Mouse (Mus musculus) forebrain, embryonic 10.5 days (tissue): ENCODE results near the gene Txndc5. TPM values are rescaled to one million over a fixed set of nuclear protein-coding genes. Genes with fewer than 3 reads are reported as not detected.
A peak's percentile ranks its signal among the peaks of the same experiment; 100 is the strongest.

ENCODE experiments used
- DNase-seq: peaks from one replicate; pipeline ENCODE4 v3.0.0-alpha.2; 2017; ENCODE audit warnings: low spot score; ENCODE audit errors: extremely low spot score
- H3K27ac ChIP-seq: fragments of 300-500 bp; sonication (generic); 2 replicates; pipeline ENCODE4 v1.5.1; 2016; ENCODE audit warnings: mild to moderate bottlenecking
- H3K27me3 ChIP-seq: fragments of 300-500 bp; sonication (generic); 2 replicates; pipeline ENCODE4 v1.6.1; 2016; ENCODE audit warnings: mild to moderate bottlenecking; ENCODE audit not compliant: poor library complexity, severe bottlenecking
- H3K36me3 ChIP-seq: fragments of 300-500 bp; sonication (generic); replicated peaks from 2 replicates; pipeline ENCODE4 v1.6.1; 2016; ENCODE audit warnings: mild to moderate bottlenecking, moderate library complexity
- H3K4me1 ChIP-seq: fragments of 300-500 bp; sonication (generic); 2 replicates; pipeline ENCODE4 v1.6.1; 2016
- H3K4me3 ChIP-seq: fragments of 300-500 bp; sonication (generic); 2 replicates; pipeline ENCODE4 v1.5.1; 2016; ENCODE audit warnings: mild to moderate bottlenecking, moderate library complexity
- H3K9me3 ChIP-seq: fragments of 300-500 bp; sonication (generic); 2 replicates; pipeline ENCODE4 v1.6.1; 2016; ENCODE audit warnings: mild to moderate bottlenecking, moderate library complexity
- WGBS: fragments of 180-500 bp; shearing (Covaris S2); methylation state at CpG from one replicate; pipeline ENCODE4 v1.1.7; 2016; 5-methylcytosine and 5-hydroxymethylcytosine counted together
- polyA plus RNA-seq: library from polyadenylated mRNA; unstranded; fragments of >200 nt; fragmentation: Nextera tagmentation; extraction: Ambion mirVana; gene quantifications from 2 replicates; pipeline ENCODE4 v1.2.1, GENCODE M21; 2016

The Txndc5 gene
- polyA plus RNA-seq, 1 experiment from 2014 or later = 144 TPM

- Histone ChIP-seq H3K36me3 (no peaks in the 10 kb centered on the region), H3K9me3 (no peaks in the 10 kb centered on the region)
- 89% methylated on average over 5 of the region's 5 CpGs for WGBS
Measured at GRCm38 (mm10) chr13:38484701-38485100, 43.9 kb downstream of the Txndc5 start.

GRCm38 (mm10) chr13:38481021-38481420 lies 47.6 kb downstream of the Txndc5 start:
- H3K4me1 ChIP-seq = peaks cover 14% of the 10 kb centered on the region
- no peaks in the 10 kb centered on the region for H3K9me3 ChIP-seq
- H3K27me3 ChIP-seq = peaks cover 4% of the 10 kb centered on the region; the same call in 1 of the 2 replicates
- no peak for DNase-seq
- no peaks in the 10 kb centered on the region for H3K36me3 ChIP-seq
- no peak overlapping the region for H3K27ac ChIP-seq
- no peak overlapping the region for H3K4me3 ChIP-seq
- WGBS = 92% methylated on average over 7 of the region's 7 CpGs

More at GRCm38 (mm10) chr13:38484701-38485100, 43.9 kb downstream of the Txndc5 start:
- peaks cover 17% of the 10 kb centered on the region for H3K4me1 ChIP-seq
- no peak overlapping the region for H3K4me3 ChIP-seq
- H3K27me3 ChIP-seq = peaks cover 10% of the 10 kb centered on the region; the same call in 1 of the 2 replicates
- H3K27ac ChIP-seq = no peak overlapping the region
- DNase-seq = no peak

DNA sequence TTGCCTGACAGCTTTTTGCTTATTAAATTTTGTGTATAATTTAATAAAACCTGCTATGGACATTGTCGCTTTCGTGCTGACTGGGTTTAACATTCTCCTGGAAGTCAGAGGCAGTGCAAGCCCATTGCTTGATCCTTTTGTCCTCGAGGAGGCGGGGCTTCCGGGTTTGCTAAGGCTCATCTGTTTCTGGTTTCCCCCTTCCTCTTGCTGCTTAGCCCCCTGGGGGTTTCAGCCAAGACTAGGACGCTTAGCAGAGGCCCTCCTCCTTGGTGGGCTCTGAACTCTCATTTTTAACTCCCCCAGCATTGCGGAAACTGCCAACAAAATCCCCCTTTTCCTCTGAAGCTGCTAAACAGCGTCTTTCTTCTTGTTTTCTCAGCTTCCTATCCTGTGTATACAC lies 51.7 kb downstream of the Txndc5 start:
- WGBS = 26% methylated on average over 8 of the region's 8 CpGs
- Histone ChIP-seq H3K36me3 (no peaks in the 10 kb centered on the region), H3K4me3 (no peak overlapping the region), H3K9me3 (no peaks in the 10 kb centered on the region), H3K27me3 (no peaks in the 10 kb centered on the region), H3K27ac (peak overlapping the region; percentile 67; the same call in 1 of the 2 replicates), H3K4me1 (peaks cover 9% of the 10 kb centered on the region)
- DNase-seq = peak; percentile 38

- no peaks in the 10 kb centered on the region for H3K9me3 ChIP-seq
- no peak overlapping the region for H3K4me3 ChIP-seq
- 89% methylated on average over 6 of the region's 6 CpGs for WGBS
- no peak overlapping the region for H3K27ac ChIP-seq
- H3K27me3 ChIP-seq = no peaks in the 10 kb centered on the region
- H3K36me3 ChIP-seq = no peaks in the 10 kb centered on the region
- peaks cover 7% of the 10 kb centered on the region for H3K4me1 ChIP-seq
- DNase-seq = no peak
Measured at GRCm38 (mm10) chr13:38473497-38473896, 55.1 kb downstream of the Txndc5 start.

DNA sequence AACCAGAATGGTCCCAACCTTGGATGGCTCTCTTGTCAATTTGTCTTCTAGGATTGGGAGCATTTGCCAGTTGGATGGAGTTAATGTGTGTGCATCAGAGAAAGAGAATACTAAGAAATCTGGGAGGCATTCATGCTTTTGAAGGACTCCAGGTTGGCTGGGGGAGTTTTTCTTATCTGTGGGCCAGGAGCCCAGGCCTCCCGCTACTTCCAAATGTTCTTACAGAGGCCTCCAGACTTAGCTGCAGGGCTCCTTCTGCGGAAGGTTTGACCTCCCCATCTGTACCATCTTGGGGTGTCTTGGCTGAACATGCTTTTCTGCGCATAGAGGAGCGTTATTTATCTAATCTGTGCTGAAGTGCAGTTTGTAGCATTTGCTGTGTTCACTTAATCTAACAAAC lies 56.0 kb downstream of the Txndc5 start:
- H3K9me3 ChIP-seq = no peaks in the 10 kb centered on the region
- H3K27me3 ChIP-seq = no peaks in the 10 kb centered on the region
- H3K4me1 ChIP-seq = peaks cover 7% of the 10 kb centered on the region
- DNase-seq = no peak
- H3K27ac ChIP-seq = no peak overlapping the region
- 93% methylated on average over 4 of the region's 4 CpGs for WGBS
- H3K4me3 ChIP-seq = no peak overlapping the region
- H3K36me3 ChIP-seq = no peaks in the 10 kb centered on the region

DNA sequence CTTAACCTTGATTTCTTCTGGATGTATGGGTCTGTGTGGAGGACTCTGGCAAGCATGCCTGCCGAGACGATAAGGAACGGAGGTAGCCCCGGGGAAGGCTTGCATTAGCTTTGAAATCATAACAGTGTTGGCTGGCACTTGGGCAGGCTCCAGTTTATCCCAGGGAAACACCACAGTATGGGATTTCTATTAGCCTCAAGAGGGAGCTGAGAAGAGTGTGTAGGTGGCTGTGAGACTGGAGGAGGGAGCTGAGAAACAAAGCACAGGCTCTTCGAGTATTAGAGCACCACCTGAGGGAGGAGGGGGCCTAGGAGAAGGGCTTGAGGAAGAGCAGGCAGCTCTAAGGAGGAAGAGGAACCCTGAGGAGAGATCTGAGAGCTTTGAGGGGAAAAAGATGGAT lies 57.7 kb downstream of the Txndc5 start:
- DNase-seq = no peak
- Histone ChIP-seq H3K27me3 (no peaks in the 10 kb centered on the region), H3K9me3 (no peaks in the 10 kb centered on the region), H3K4me1 (no peaks in the 10 kb centered on the region), H3K27ac (no peak overlapping the region), H3K4me3 (no peak overlapping the region), H3K36me3 (no peaks in the 10 kb centered on the region)
- 84% methylated on average over 5 of the region's 5 CpGs for WGBS

- H3K27me3 ChIP-seq = no peaks in the 10 kb centered on the region
- whole genome bisulfite sequencing = 80% methylated on average over 1 of the region's 1 CpGs
- 0 out of 2 replicates have a peak, but pooled peaks cover 5% of the 10 kb centered on the region for H3K4me1 ChIP-seq
- H3K9me3 ChIP-seq = no peaks in the 10 kb centered on the region
- H3K27ac ChIP-seq = no peak overlapping the region
- H3K36me3 ChIP-seq = no peaks in the 10 kb centered on the region
- DNase-seq = no peak
- no peak overlapping the region for H3K4me3 ChIP-seq
Measured at GRCm38 (mm10) chr13:38463410-38463809, 65.2 kb downstream of the Txndc5 start.

DNA sequence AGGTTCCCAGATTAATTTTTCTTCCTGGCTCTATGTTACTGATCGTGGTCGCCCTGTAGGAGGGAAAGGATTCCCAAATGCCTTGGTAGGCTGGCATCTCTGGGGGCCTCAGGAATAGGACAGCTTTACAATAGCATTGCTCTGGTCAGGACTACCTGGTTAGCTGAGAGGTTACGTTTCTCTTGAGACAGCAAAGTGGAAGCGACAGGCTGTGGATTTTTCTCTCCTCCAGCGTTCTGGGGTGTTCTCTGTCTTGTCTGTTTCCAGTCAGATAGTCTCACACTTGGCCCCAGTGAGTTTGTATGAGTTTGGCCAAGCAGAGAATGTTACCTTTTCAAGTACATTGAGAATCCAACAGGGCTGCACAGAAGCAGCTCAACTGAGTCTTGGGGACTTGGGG lies 77.2 kb downstream of the Txndc5 start:
- Histone ChIP-seq H3K9me3 (no peaks in the 10 kb centered on the region), H3K4me3 (no peak overlapping the region), H3K27me3 (no peaks in the 10 kb centered on the region), H3K36me3 (no peaks in the 10 kb centered on the region), H3K4me1 (peaks cover 23% of the 10 kb centered on the region), H3K27ac (0 out of 2 replicates have a peak overlapping the region, but pooled peaks have one; percentile 9)
- 83% methylated on average over 5 of the region's 5 CpGs for WGBS
- DNase-seq = no peak

Other genes starting within 250 kb of the Txndc5 start
- 2.5 and 2.9 TPM in 2 replicates for gene Bmp6, start 183.7 kb downstream of the Txndc5 start, polyA plus RNA-seq
- 24.2 and 27.0 TPM in 2 replicates for gene Bloc1s5, start 106.3 kb upstream of the Txndc5 start, polyA plus RNA-seq
- gene Eef1e1, start 130.2 kb upstream of the Txndc5 start, polyA plus RNA-seq = 73.8 and 77.7 TPM in 2 replicates